Mouse (Mus musculus) cerebellum, adult 11 months (tissue): Measurements from ENCODE around the gene Med18.
"Not testable (repeated sequence)": the region's sequence is repeated elsewhere in the genome, so short reads cannot be mapped to it uniquely, and the experiment has no call there.

Experiments
- DNase-seq: peaks from one replicate; pipeline ENCODE4 v3.0.0; 2022

The Med18 gene

DNA sequence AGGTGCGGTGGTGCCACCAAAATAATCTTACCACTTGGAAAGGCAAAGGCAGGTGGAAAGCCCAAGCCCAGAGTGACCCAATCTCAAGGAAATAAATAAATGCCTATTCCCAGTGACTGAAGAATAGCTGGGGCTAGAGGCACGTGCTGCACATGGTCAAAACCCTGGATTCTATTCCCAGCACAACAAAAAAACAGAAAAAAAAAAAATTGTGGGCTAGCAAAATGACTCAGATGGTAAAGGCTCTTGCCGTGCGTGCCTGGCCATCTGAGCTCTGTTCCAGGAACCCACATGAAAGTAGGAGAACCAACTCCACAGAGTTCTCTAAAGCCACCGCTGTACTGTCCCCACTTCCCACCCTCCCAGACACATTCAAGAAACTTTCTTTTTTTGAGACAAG is 43.2 kb downstream of the Med18 start:
- DNase-seq, result no peak

DNA sequence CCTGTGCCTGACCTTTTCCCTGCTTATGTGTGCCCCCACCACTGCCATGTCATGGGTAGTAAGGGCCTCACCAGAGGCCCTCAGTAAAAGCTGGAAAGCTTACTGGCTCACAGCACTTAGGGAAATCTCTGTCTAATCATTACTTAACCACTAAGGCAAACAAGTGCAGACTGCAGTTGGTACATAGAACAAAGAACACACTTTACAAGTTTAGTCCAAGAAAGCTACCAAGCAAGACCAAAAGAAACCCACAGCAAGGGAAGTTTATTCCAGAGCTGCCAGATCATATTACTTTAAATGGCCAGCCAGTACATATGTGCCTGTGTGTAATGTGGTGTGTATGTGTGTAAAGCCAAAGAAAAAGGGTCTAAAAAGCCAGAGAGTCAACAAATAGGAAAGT is 47.8 kb downstream of the Med18 start:
- no peak for DNase-seq

DNA sequence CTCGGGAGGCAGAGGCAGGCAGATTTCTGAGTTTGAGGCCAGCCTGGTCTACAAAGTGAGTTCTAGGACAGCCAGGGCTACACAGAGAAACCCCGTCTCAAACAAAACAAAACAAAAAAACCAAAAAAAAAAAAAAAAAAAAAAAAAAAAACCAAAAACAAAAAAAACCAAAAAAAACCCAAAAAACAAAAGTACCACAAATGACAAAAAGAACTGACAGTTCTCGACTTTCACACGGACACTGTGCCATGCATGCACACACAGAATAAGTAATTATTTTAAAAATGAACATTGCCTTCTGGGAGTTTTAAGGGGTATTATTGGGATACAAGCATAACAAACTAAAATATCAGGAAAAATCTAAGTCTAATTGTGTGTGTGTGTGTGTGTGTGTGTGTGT is 50.5 kb downstream of the Med18 start:
- DNase-seq, result not testable (repeated sequence)

DNA sequence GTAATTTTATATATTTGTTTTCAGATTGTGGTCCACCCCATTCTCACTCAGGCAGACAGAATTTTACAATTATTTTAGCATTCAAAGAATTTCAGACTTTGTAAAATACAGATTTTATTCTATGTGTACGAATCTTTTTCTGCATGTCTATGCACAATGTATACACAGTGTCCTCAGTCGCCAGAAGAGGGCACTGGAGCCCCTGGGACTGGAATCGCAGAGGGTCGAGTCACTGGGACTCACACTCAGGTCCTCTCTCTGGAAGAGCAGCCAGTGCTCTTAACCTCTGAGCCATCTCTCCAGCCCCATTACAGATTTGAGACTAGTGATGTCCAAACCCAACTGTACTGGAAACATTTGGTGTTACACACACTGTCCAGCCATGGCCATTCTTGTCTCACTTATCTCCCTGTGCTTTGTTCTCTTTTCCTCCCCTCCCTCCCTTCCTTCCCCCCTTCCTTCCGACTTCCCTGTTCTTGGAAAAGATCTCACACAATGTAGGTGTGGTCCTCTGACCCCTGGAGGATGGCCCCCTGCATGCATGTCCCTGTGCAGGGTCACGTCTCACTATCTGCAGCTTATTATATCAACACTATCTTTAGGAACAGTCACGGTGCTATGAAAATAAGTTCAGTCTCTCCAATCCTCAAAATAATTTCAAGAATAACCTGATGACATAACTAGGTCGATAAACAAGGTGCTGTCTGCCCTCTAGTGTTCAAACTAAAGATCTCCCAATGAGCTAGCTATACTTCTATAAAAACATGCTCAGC is 52.2 kb downstream of the Med18 start:
- DNase-seq, result no peak

DNA sequence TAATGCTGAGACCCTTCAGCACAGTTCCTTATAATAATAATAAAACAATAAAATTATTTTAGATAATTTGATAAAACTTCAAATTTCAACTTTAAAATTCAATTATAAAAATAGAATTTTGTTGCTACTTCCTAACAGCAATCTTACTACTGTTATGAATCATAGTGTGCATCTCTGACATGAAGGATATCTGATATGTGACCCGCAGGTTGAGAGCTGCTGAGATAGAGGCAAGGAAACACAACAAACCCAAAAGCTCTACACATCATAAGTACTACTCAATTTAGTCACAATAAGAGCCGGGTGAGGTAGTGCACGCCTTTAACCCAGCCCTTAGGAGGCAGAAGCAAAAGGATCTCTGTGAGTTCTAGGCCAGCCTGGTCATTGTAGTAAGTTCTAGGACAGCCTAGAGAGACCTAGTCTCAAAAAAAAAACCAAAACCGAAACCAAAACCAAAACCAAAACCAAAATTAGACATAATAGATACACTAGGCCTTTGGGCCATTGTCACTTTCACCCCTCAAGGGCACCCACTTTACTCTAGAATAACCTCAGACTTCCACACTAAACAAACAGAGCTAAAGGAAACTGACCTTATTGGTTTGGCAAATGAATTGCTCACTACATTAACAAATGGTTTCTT is 54.0 kb downstream of the Med18 start:
- DNase-seq, result no peak
